Mouse (Mus musculus): ENCODE data around the gene Igsf8. TPM values are rescaled to one million over a fixed set of nuclear protein-coding genes. Genes with fewer than 3 reads are reported as not detected.
A peak's percentile ranks its signal among the peaks of the same experiment; 100 is the strongest.
"Not testable (repeated sequence)": the region's sequence is repeated elsewhere in the genome, so short reads cannot be mapped to it uniquely, and the experiment has no call there.

The Igsf8 gene
- total RNA-seq (2021), result 10 to 100 TPM; 32.2 to 38.3 TPM
- polyA plus RNA-seq (2012; rRNA removed), result 109 and 126 TPM in 2 replicates
- long read RNA-seq, transcript Igsf8-201 (7 exons, 2,278 nt), result major isoform, 41 of 58 reads
- long read RNA-seq, partial matches to known transcripts, result 10 of 58 reads
- long read RNA-seq, other reads (novel, unspliced or antisense), result 6 of 58 reads

- DNase-seq, result no peak
Measured at GRCm38 (mm10) chr1:172261477-172262078, at the start of gene Igsf8. Igsf8 (plus strand) TSS chr1:172261641.

- no peak for DNase-seq
Measured at GRCm38 (mm10) chr1:172212776-172213175, 48.7 kb upstream of the Igsf8 start.

- no peak for DNase-seq
Measured at GRCm38 (mm10) chr1:172213771-172214170, 47.7 kb upstream of the Igsf8 start.

GRCm38 (mm10) chr1:172214748-172215147 lies 46.7 kb upstream of the Igsf8 start:
- no peak for DNase-seq

GRCm38 (mm10) chr1:172217148-172217547 lies 44.3 kb upstream of the Igsf8 start:
- peak; percentile 96 for DNase-seq

- DNase-seq, result no peak
Measured at GRCm38 (mm10) chr1:172218164-172218910, 43.1 kb upstream of the Igsf8 start.

- DNase-seq, result no peak
Measured at GRCm38 (mm10) chr1:172219451-172220406, 41.7 kb upstream of the Igsf8 start, which contains the start of gene Casq1. Casq1 (minus strand) TSS chr1:172219868.

- DNase-seq, result peak; percentile 76
Measured at GRCm38 (mm10) chr1:172220414-172220813, 41.0 kb upstream of the Igsf8 start.

- no peak for DNase-seq
Measured at GRCm38 (mm10) chr1:172221297-172222063, 40.0 kb upstream of the Igsf8 start.

- peak; percentile 74 for DNase-seq
Measured at GRCm38 (mm10) chr1:172228209-172228608, 33.2 kb upstream of the Igsf8 start.

GRCm38 (mm10) chr1:172229215-172229614 lies 32.2 kb upstream of the Igsf8 start:
- no peak for DNase-seq

GRCm38 (mm10) chr1:172240945-172241708 lies 20.3 kb upstream of the Igsf8 start:
- DNase-seq, result no peak

GRCm38 (mm10) chr1:172242401-172242800 lies 19.0 kb upstream of the Igsf8 start:
- peak; percentile 19 for DNase-seq

- DNase-seq, result peak; percentile 26
Measured at GRCm38 (mm10) chr1:172243547-172244205, 17.8 kb upstream of the Igsf8 start.

GRCm38 (mm10) chr1:172244645-172245044 lies 16.8 kb upstream of the Igsf8 start:
- not testable (repeated sequence) for DNase-seq

GRCm38 (mm10) chr1:172247216-172247615 lies 14.2 kb upstream of the Igsf8 start:
- DNase-seq, result no peak

- peak; percentile 30 for DNase-seq
Measured at GRCm38 (mm10) chr1:172247679-172248078, 13.8 kb upstream of the Igsf8 start.

- DNase-seq, result no peak
Measured at GRCm38 (mm10) chr1:172258314-172258713, 3.1 kb upstream of the Igsf8 start, which contains the start of gene Atp1a4. Atp1a4 (minus strand) TSS chr1:172258414.

GRCm38 (mm10) chr1:172271208-172271607 lies 9.8 kb downstream of the Igsf8 start:
- no peak for DNase-seq

GRCm38 (mm10) chr1:172271765-172272164 lies 10.3 kb downstream of the Igsf8 start:
- DNase-seq, result no peak
